Mouse (Mus musculus) lung, embryonic 14.5 days (tissue): ENCODE measurements around the gene Art4. TPM values are rescaled to one million over a fixed set of nuclear protein-coding genes. Genes with fewer than 3 reads are reported as not detected.

Source experiments
- ATAC-seq: fragments of 200-750 bp; cut with Nextera tagmentation; 2 replicates; pipeline ENCODE4 v1.8.0; 2017; ENCODE audit warnings: mild to moderate bottlenecking, moderate TSS enrichment, moderate library complexity; ENCODE audit not compliant: insufficient read depth
- DNase-seq: peaks from one replicate; pipeline ENCODE4 v3.0.0-alpha.2; 2015
- H3K27ac ChIP-seq: fragments of 300-500 bp; sonication (generic); 2 replicates; pipeline ENCODE4 v1.5.1; 2014; ENCODE audit warnings: low read depth, mild to moderate bottlenecking, moderate library complexity
- H3K27me3 ChIP-seq: fragments of 300-500 bp; sonication (generic); 2 replicates; pipeline ENCODE4 v1.6.1; 2014; ENCODE audit warnings: low read length, control low read depth; ENCODE audit not compliant: insufficient read depth
- H3K36me3 ChIP-seq: fragments of 300-500 bp; sonication (generic); 2 replicates; pipeline ENCODE4 v1.6.1; 2014; ENCODE audit warnings: control low read depth; ENCODE audit not compliant: insufficient read depth
- H3K4me1 ChIP-seq: fragments of 300-500 bp; sonication (generic); 2 replicates; pipeline ENCODE4 v1.6.1; 2014; ENCODE audit warnings: antibody characterized with exemption, control low read depth; ENCODE audit not compliant: insufficient read depth
- H3K4me2 ChIP-seq: fragments of 300-500 bp; sonication (generic); 2 replicates; pipeline ENCODE4 v1.6.1; 2014; ENCODE audit warnings: mild to moderate bottlenecking
- H3K4me3 ChIP-seq: fragments of 300-500 bp; sonication (generic); 2 replicates; pipeline ENCODE4 v1.5.1; 2014; ENCODE audit warnings: low read depth, low read length
- H3K9ac ChIP-seq: fragments of 300-500 bp; sonication (generic); 2 replicates; pipeline ENCODE4 v1.6.1; 2014
- H3K9me3 ChIP-seq: fragments of 300-500 bp; sonication (generic); 2 replicates; pipeline ENCODE4 v1.6.1; 2016; ENCODE audit warnings: low read depth, low read length, control low read depth
- CTCF ChIP-seq: IDR thresholded peaks from 2 replicates; pipeline ENCODE4 v1.5.1; 2016; ENCODE audit warnings: antibody characterized with exemption, low read depth
- WGBS: fragments of 180-500 bp; shearing (Covaris S2); extraction: QIAGEN DNeasy Blood & Tissue Kit; methylation state at CpG from one replicate; pipeline ENCODE4 v1.1.7; 2014; 5-methylcytosine and 5-hydroxymethylcytosine counted together
- polyA plus RNA-seq: library from polyadenylated mRNA; unstranded; fragments of >200 nt; fragmentation: Nextera tagmentation; extraction: Ambion mirVana; gene quantifications from 2 replicates; pipeline ENCODE4 v1.2.1, GENCODE M21; 2014

Art4 gene
- polyA plus RNA-seq, 1 experiment from 2014 or later = 3.3 TPM

DNA sequence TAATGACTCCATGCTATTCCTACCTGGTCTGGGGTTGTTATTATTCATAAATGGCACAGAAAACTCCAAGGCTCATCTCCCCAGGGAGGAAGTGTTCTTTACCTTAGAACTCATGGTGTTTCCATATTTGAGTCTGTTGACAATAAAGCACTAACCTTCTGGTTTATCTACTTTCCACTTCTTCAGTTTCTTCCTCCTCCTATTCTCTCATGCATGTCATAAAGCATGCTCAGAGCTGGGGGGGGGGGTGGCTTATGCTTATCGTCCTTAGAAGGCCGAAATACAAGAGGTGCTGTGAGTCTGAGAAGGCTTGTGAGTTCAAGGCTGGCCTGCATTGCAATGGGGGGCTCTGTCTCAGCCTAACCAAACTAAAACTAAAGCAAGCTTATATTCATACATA lies 2.4 kb downstream of the Art4 start:
- ATAC-seq (no peak), DNase-seq (no peak)
- no peaks in the 10 kb centered on the region for H3K27me3 ChIP-seq
- WGBS = 62% methylated on average over 2 of the region's 2 CpGs
- H3K4me3 ChIP-seq = peak overlapping the region; percentile 25; the same call in 1 of the 2 replicates
- H3K4me1 ChIP-seq = peaks cover 25% of the 10 kb centered on the region
- H3K27ac ChIP-seq = no peak overlapping the region
- peak overlapping the region; percentile 55 for H3K4me2 ChIP-seq
- no peaks in the 10 kb centered on the region for H3K9me3 ChIP-seq
- TF ChIP-seq CTCF = no peak
- H3K9ac ChIP-seq = no peak overlapping the region
- no peaks in the 10 kb centered on the region for H3K36me3 ChIP-seq

DNA sequence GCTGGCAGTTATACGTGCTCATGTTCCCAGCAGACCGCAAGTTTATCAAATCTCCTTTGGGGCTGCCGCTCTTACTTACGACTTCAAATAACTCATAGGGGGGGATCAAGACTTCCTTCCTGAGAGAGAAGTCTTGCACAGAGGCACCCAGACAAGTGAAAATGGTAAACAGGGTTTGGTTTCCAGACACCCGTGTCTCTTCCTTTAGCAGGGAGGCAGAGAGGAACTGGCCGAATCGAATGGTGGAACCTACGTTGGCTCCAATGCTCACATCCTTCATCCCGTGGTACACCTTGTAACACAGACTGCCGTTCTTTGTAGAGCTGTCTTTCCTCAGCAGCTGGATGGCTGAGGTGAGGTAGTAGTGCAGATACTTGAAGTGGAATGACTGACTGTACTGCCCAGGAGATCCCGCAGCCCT lies 3.2 kb downstream of the Art4 start:
- peaks cover 25% of the 10 kb centered on the region for H3K4me1 ChIP-seq
- ATAC-seq = no peak
- no peak for DNase-seq
- H3K27me3 ChIP-seq = no peaks in the 10 kb centered on the region
- TF ChIP-seq CTCF = no peak
- WGBS = 81% methylated on average over 11 of the region's 11 CpGs
- no peaks in the 10 kb centered on the region for H3K9me3 ChIP-seq
- H3K36me3 ChIP-seq = no peaks in the 10 kb centered on the region
- H3K4me3 ChIP-seq = no peak overlapping the region
- H3K4me2 ChIP-seq = peak overlapping the region; percentile 8; the same call in 1 of the 2 replicates
- no peak overlapping the region for H3K9ac ChIP-seq
- no peak overlapping the region for H3K27ac ChIP-seq

DNA sequence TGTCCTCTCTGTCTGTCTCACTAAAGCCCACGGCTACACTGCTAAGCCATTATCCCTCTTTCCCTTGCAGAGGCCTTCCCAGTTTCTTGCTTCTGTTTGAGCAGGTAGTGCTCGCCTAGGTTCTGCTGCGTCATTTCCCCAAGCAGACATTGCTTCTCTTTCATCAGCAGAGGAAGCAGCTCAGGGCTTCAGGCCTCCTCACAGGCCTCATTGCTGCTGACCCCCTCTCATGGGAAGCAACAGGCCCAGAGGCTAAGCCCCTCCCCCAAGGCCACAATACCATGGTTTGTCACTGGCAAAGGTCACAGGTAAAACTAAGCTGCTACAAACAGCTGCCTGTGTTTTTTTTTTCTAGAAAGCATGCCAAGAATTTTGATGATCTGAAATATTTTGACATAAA lies 4.8 kb downstream of the Art4 start:
- Histone ChIP-seq H3K4me2 (no peak overlapping the region), H3K4me3 (no peak overlapping the region), H3K9me3 (no peaks in the 10 kb centered on the region), H3K27ac (peak overlapping the region; percentile 55; the same call in 1 of the 2 replicates), H3K36me3 (no peaks in the 10 kb centered on the region), H3K27me3 (no peaks in the 10 kb centered on the region), H3K4me1 (peaks cover 18% of the 10 kb centered on the region), H3K9ac (no peak overlapping the region)
- WGBS = 37% methylated on average over 3 of the region's 3 CpGs
- DNase-seq (peak; percentile 44), ATAC-seq (no peak)
- no peak for TF ChIP-seq CTCF

DNA sequence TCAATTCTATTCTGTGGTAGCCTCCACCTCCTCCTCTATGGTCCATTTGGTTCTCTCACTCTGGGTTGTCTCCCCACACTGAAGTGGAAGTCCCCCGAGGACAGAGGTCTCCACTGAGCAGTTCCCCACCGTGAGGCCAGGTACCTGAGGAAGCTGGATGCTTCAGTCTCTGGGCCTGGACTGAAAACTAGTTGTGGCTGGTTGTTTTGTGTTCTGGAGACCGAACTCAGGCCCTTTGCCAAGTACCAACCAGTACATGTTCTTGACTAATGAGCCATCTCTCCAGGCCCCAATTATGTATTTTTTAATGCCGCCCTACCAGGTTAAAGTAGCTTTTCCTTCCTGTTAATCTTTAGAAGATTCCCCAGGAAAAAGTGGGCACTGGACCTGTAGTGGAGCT lies 5.2 kb downstream of the Art4 start:
- H3K4me3 ChIP-seq = no peak overlapping the region
- no peak overlapping the region for H3K4me2 ChIP-seq
- ATAC-seq (no peak), DNase-seq (no peak)
- no peaks in the 10 kb centered on the region for H3K27me3 ChIP-seq
- H3K9ac ChIP-seq = no peak overlapping the region
- TF ChIP-seq CTCF = no peak
- no peaks in the 10 kb centered on the region for H3K36me3 ChIP-seq
- 75% methylated on average over 4 of the region's 4 CpGs for WGBS
- peak overlapping the region; percentile 55; the same call in 1 of the 2 replicates for H3K27ac ChIP-seq
- peaks cover 14% of the 10 kb centered on the region for H3K4me1 ChIP-seq
- no peaks in the 10 kb centered on the region for H3K9me3 ChIP-seq

DNA sequence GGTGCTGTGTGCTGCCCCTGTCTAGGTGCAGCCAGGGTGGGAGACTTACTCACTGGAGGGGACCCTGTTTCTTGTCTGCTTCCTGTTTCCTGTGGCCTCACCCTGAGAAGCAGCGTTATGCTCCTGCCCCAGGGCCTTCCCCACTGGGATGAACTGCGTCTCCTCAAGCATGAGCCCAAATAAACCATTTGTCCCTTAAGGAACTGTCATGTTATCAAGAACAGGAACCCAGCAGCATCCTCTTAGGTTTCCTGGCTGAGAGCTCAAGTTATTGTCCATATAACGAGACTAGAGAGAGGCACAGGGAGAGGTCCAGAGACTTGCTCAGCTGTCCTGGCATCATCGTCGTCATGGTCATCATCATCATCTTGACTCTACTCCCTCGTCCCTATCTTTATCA lies 7.3 kb downstream of the Art4 start:
- Histone ChIP-seq H3K9ac (no peak overlapping the region), H3K9me3 (no peaks in the 10 kb centered on the region), H3K27me3 (no peaks in the 10 kb centered on the region), H3K4me1 (0 out of 2 replicates have a peak, but pooled peaks cover 3% of the 10 kb centered on the region), H3K27ac (no peak overlapping the region), H3K4me3 (no peak overlapping the region), H3K36me3 (no peaks in the 10 kb centered on the region), H3K4me2 (no peak overlapping the region)
- no peak for DNase-seq
- no peak for ATAC-seq
- no peak for TF ChIP-seq CTCF
- 68% methylated on average over 6 of the region's 6 CpGs for WGBS

DNA sequence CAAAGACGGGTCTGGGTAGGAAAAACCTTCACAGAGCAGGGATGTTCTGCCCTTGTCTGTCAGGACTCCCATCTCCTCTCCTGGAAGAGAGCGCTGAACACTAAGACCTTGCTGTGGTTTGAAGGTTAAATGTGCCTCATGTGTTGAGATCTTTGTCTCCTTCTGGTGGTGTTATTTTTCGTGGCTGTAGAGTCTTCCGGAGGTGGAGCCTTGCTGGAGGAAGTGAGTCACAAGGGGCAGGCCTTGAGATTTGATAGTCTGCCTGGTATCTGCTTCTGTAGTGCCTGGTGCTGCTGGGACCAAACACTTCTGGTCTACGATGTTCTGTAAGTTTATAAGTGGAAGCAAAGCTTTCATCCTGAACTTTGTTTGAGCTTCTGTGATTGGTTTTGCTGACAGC lies 8.6 kb downstream of the Art4 start:
- no peak for TF ChIP-seq CTCF
- no peak overlapping the region for H3K4me3 ChIP-seq
- H3K27me3 ChIP-seq = no peaks in the 10 kb centered on the region
- no peaks in the 10 kb centered on the region for H3K9me3 ChIP-seq
- 87% methylated on average over 5 of the region's 5 CpGs for WGBS
- DNase-seq (no peak), ATAC-seq (no peak)
- H3K27ac ChIP-seq = no peak overlapping the region
- H3K36me3 ChIP-seq = no peaks in the 10 kb centered on the region
- H3K9ac ChIP-seq = no peak overlapping the region
- no peak overlapping the region for H3K4me2 ChIP-seq
- H3K4me1 ChIP-seq = 0 out of 2 replicates have a peak, but pooled peaks cover 3% of the 10 kb centered on the region

DNA sequence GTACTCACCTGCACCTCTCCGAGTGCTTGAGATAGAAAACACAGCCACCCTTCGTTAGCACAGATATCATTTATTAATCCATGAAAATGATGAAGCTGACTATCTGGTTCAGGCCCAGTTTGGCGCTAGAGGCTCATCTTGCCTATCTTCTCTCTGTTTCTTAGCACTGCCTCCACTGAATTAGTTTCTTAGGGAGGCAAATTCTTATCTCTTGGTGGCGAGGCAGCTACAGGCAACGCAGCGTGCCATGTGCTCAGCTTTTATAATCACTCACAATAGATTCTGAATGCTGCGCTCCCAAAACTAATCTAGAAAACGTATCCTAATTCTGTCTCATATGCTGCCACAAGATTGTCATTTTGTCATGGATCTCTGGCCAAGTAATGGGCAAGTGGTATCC lies 9.1 kb downstream of the Art4 start:
- no peak overlapping the region for H3K4me2 ChIP-seq
- no peak overlapping the region for H3K27ac ChIP-seq
- no peaks in the 10 kb centered on the region for H3K36me3 ChIP-seq
- H3K9me3 ChIP-seq = no peaks in the 10 kb centered on the region
- no peak overlapping the region for H3K4me3 ChIP-seq
- 0 out of 2 replicates have a peak, but pooled peaks cover 3% of the 10 kb centered on the region for H3K4me1 ChIP-seq
- no peak for ATAC-seq
- no peak for DNase-seq
- no peak overlapping the region for H3K9ac ChIP-seq
- H3K27me3 ChIP-seq = no peaks in the 10 kb centered on the region
- TF ChIP-seq CTCF = no peak
- WGBS = 84% methylated on average over 8 of the region's 8 CpGs

DNA sequence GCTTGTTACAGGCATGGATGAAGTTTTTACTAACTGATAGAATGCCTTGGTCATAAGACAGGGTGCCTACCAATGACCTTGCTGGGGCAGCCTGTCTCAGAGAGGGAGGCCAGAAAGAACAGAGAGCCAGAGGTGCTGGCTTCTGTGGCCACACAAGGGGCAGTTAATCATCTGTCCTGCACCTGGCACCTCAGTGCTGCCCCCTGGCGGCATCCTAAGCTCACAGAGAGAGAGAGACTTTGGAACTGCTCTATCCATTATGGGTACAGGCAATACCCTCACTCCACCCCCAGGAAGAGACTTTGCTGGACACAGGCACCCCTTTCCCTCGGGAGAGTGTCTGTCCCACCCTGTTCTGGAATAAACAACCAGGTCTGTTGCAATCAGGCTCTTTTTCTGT lies 9.7 kb downstream of the Art4 start:
- Histone ChIP-seq H3K9me3 (no peaks in the 10 kb centered on the region), H3K4me3 (no peak overlapping the region), H3K4me1 (0 out of 2 replicates have a peak, but pooled peaks cover 2% of the 10 kb centered on the region), H3K9ac (no peak overlapping the region), H3K36me3 (no peaks in the 10 kb centered on the region), H3K4me2 (no peak overlapping the region), H3K27ac (no peak overlapping the region), H3K27me3 (no peaks in the 10 kb centered on the region)
- TF ChIP-seq CTCF = peak; percentile 76
- 15% methylated on average over 2 of the region's 2 CpGs for WGBS
- DNase-seq (peak; percentile 64), ATAC-seq (no peak)
